Mouse (Mus musculus): ENCODE data around the gene Polr3f.

- TF ChIP-seq CTCF (IDR thresholded peaks at IDR 0.05; ENCODE audit: low read depth, low read length) (no peak), POLR2A (IDR thresholded peaks at IDR 0.05; ENCODE audit: extremely low read depth, insufficient read depth, low read length) (no peak)
Observed at GRCm38 (mm10) chr2:144526981-144527820, at the start of gene Polr3f, which contains the start of gene Dzank1.

Data from liver, adult 2 months (tissue).